Mouse (Mus musculus) megakaryocyte, embryonic 14.5 days (primary cell): ENCODE data around the gene Fam53a. TPM values are rescaled to one million over a fixed set of nuclear protein-coding genes. Genes with fewer than 3 reads are reported as not detected.

Experiments used
- H3K27me3 ChIP-seq: replicated peaks from 2 replicates; pipeline ENCODE3; 2012; ENCODE audit warnings: inconsistent platforms
- H3K36me3 ChIP-seq: replicated peaks from 2 replicates; pipeline ENCODE3; 2012; ENCODE audit warnings: low read length, inconsistent platforms, mixed read lengths
- H3K4me1 ChIP-seq: 2 replicates; pipeline ENCODE4 v1.6.1; 2012; ENCODE audit warnings: inconsistent platforms
- H3K4me3 ChIP-seq: replicated peaks from 2 replicates; pipeline ENCODE3; 2012; ENCODE audit warnings: moderate library complexity, mild to moderate bottlenecking, inconsistent platforms
- H3K9me3 ChIP-seq: 2 replicates; pipeline ENCODE4 v1.6.1; 2012; ENCODE audit warnings: inconsistent platforms
- FLI1 ChIP-seq: IDR thresholded peaks from 2 replicates; pipeline ENCODE4 v1.6.1; 2012; ENCODE audit warnings: low read length, inconsistent platforms, mixed read lengths
- GATA1 ChIP-seq: IDR thresholded peaks from 3 replicates; pipeline ENCODE4 v1.6.1; 2012; ENCODE audit warnings: mixed read lengths, low read length, inconsistent platforms, borderline replicate concordance
- polyA plus RNA-seq: library from polyadenylated mRNA; stranded (reverse); fragments of >175 nt; gene quantifications from 2 replicates; pipeline ENCODE4 v1.2.3, GENCODE M21; 2012; ENCODE audit warnings: low replicate concordance; ENCODE audit not compliant: insufficient read depth

The Fam53a gene
- 54.8 and 80.4 TPM in 2 replicates for polyA plus RNA-seq

DNA sequence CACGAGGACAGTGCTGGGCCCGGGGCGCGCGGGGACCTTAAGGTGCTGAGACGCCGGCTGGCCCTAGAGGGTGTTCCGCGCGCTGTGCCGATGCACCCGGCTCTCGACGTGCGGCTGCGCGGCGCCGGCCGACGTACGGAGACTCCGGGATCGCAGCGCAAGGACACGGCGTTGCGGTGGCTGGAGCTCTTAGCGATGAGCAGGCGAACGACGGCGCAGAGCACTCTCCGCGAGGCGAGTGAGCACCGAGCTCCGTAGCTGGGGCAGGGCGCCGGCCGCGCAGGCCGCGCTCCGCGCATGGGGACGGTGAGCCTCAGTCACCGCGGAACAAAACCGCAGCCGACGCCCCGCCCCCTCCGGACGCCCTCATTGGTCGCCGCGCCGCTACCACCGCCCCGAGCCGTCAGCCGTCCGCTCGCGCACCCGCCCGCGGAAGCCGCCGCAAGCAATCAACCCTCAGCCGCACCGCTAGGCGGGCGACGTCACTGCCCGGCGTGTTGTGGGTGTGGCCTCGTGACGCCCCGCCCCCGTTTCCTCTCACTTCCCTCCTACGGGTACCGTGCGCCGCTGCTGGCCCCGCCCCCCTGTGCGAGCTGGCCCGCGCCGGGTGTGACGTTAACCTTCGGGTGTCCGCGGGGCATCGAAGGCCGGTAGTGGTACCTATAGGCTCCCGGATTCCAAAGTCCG is at the start of gene Fam53a, which contains the start of gene Gm9903:
Gene Fam53a, minus strand, starts transcription at position 335 of the 687 bp plus-strand sequence.
Gene Gm9903, plus strand, starts transcription at position 625 of the 687 bp plus-strand sequence.
- TF ChIP-seq GATA1 (no peak), FLI1 (no peak)
- Histone ChIP-seq H3K4me1 (peaks cover 51% of the 10 kb centered on the region), H3K36me3 (peaks cover 15% of the 10 kb centered on the region), H3K27me3 (no peaks in the 10 kb centered on the region), H3K9me3 (no peaks in the 10 kb centered on the region), H3K4me3 (peak within 1 kb of the TSS; percentile 99)

DNA sequence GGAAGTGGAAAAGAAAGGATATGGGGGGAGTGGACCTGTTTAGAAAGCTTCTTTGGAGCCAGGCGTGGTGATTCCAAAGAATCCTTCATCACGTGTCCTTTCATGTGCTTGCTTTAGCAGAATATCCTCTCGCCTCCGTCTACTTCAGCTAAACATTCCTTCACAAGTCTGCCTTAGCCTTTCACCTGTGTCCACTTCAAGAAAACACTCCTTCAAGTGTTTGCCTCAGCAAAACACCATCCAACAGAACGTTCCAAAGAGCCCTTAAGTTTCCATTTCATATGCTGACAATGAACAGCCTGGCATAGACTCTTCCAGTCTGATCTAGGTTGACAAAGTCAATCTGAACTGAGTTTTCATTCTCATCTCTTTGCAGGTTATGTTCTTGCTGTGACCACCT is 48.8 kb upstream of the Fam53a start:
- Histone ChIP-seq H3K4me3 (no peak overlapping the region), H3K4me1 (peaks cover 82% of the 10 kb centered on the region), H3K9me3 (0 out of 2 replicates have a peak, but pooled peaks cover 5% of the 10 kb centered on the region), H3K36me3 (peaks cover 14% of the 10 kb centered on the region), H3K27me3 (no peaks in the 10 kb centered on the region)
- TF ChIP-seq GATA1 (no peak), FLI1 (no peak)

DNA sequence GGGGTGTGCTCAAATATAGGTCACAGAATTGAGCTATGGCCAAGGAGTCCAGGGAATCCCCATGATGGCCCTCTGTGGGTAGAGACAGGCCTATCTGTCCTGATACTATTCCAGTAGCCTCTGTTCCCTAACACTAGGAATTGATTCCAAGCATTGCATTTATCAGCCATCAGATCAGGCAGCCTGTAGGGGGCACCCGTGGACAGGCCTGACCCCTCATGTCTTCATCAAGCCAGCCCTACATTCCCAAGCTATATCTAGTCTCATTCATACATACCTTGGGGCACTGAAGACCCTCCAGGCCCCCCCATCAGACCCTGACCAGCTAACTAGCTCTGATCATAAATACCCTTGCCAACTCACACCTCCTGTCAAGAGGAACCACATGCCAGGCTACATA is 46.5 kb upstream of the Fam53a start:
- TF ChIP-seq FLI1 (no peak), GATA1 (no peak)
- Histone ChIP-seq H3K4me3 (no peak overlapping the region), H3K9me3 (no peaks in the 10 kb centered on the region), H3K27me3 (no peaks in the 10 kb centered on the region), H3K36me3 (peaks cover 36% of the 10 kb centered on the region), H3K4me1 (peaks cover 71% of the 10 kb centered on the region)

DNA sequence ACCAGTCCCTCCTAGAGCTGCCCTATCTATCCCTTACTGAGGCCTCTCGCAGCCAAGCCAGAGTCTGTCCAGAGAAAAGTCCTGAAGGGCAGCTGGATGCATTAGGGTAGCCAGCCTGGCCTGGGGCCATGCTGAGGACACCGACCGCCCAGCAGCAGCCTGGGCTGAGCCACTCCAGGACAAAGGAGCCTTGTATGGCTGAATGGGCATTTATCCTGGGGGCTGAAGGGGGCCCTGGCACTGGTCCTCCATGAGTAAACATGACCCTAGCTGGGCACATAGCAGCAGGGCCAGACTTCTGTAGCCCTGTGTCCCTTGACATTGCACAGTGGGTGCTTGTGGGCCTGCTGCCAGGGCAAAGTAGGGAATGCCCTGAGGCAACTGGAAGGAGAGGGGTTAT is 45.0 kb upstream of the Fam53a start:
- TF ChIP-seq FLI1 (no peak), GATA1 (no peak)
- H3K4me1 ChIP-seq: peaks cover 65% of the 10 kb centered on the region
- H3K36me3 ChIP-seq: peaks cover 51% of the 10 kb centered on the region
- no peaks in the 10 kb centered on the region for H3K27me3 ChIP-seq
- no peaks in the 10 kb centered on the region for H3K9me3 ChIP-seq
- no peak overlapping the region for H3K4me3 ChIP-seq

DNA sequence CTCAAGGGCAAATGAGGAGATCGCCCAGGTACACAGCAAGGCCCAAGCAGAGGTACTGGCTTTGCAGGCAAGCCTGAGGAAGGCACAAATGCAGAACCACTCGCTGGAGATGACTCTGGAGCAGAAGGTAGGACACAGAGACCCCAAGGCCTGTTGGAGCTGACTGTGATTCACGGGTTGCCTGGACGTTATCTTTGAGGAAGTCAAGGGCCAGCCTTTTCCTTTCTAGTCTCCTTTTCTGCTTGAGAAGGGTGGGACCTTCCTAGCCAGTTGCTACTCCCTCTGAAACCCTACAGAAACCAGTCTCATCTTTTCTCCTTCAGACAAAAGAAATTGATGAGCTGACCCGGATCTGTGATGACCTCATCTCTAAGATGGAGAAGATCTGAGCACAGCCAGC is 42.2 kb upstream of the Fam53a start:
- Histone ChIP-seq H3K4me1 (peaks cover 52% of the 10 kb centered on the region), H3K27me3 (no peaks in the 10 kb centered on the region), H3K36me3 (peaks cover 78% of the 10 kb centered on the region), H3K9me3 (no peaks in the 10 kb centered on the region), H3K4me3 (no peak overlapping the region)
- TF ChIP-seq FLI1 (no peak), GATA1 (no peak)

DNA sequence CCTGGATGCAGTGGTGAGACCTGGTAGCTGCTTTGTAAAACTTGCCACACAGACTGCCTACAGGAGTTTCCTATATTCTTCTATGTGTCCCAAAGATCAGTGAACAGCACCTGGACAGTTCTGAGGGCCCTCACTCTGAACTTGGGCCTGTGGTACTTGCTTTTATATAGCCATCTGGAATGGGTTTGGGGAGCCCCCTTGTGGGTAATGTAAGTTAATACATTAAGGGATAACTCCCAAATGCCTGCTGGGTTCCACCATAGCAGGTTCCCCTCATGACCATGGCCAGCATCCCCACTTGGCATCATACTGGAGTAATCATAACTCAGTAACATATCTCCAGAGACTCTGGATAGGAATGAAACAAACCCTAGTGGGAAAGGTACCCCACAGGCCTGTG is 38.8 kb upstream of the Fam53a start:
- TF ChIP-seq FLI1: no peak
- TF ChIP-seq GATA1: no peak
- no peak overlapping the region for H3K4me3 ChIP-seq

DNA sequence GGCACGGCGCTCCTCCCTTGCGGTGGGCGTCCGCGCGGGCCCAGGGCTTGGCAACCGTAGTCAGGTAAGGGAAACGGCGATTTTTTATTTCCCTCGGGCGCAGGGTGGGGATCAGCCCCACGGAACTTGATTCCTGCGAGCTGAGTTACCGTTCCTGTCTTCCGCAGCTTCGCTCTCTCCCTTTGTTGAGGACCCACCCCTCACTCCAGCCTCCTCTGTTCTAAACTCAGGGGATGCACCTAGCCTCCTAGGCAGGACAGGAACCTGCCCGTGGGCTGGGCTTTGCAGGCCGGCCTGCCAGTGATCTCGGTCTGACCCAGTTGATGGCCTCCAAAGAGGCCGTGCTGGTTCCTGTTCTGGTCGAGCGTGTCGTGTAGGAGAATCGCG is 29.2 kb upstream of the Fam53a start:
- no peaks in the 10 kb centered on the region for H3K27me3 ChIP-seq
- H3K36me3 ChIP-seq: peaks cover 56% of the 10 kb centered on the region
- no peak for TF ChIP-seq FLI1
- no peak for TF ChIP-seq GATA1
- peaks cover 64% of the 10 kb centered on the region for H3K4me1 ChIP-seq
- H3K4me3 ChIP-seq: peak overlapping the region; percentile 100
- H3K9me3 ChIP-seq: no peaks in the 10 kb centered on the region

More for the DNA sequence above, 38.8 kb upstream of the Fam53a start:
- H3K27me3 ChIP-seq: no peaks in the 10 kb centered on the region
- H3K9me3 ChIP-seq: no peaks in the 10 kb centered on the region
- peaks cover 93% of the 10 kb centered on the region for H3K36me3 ChIP-seq
- H3K4me1 ChIP-seq: peaks cover 21% of the 10 kb centered on the region

DNA sequence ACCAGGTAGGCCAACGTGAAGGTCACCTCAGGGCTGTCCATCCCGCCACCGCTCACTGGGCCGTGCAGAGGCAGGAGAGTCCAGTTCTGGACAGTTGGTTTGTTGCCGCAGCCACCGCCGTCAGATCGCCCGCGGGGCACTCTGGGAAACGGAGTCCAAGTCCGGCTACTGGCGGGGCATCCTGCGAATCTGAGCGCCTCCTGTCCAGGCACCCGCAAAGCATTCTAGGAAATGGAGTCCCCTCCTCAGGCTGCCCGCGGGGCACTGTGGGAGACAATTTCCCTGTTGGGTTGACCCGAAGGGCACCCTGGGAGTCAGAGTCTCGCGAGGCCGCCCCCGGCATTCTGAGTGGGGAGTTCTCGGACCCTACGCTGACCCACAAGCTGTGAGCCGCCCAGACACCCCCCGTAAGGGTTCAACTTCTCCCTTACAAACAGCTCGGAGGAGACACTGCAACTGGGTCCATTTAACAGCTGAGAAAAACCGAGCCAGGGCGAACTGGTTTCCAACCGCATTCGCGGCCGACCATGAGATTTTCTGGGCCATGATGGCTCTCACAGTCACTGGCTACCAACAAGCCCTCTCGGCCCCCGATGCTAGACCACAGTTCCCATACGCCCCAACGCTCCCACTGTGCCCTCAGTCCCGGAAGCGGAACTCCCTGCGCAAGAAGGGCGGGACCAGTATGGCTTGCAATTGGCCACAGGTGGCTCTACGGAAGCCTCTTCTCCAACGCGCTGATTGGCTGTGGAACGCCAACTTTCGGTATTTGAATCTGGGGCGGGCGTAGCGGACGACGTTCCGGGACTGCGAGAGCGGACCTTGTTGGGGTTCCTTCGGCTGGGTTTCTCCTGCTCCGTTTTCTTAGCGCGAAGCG is 28.6 kb upstream of the Fam53a start, which contains the start of the genes Tacc3 and Tmem129:
Gene Tacc3, plus strand, starts transcription at position 342 of the 877 bp plus-strand sequence.
Gene Tmem129, minus strand, starts transcription at position 630 of the 877 bp plus-strand sequence.
- H3K4me1 ChIP-seq: peaks cover 69% of the 10 kb centered on the region
- peaks cover 59% of the 10 kb centered on the region for H3K36me3 ChIP-seq
- TF ChIP-seq GATA1: no peak
- peak; percentile 60; the same call in 1 of the 2 replicates for TF ChIP-seq FLI1
- H3K27me3 ChIP-seq: no peaks in the 10 kb centered on the region
- H3K9me3 ChIP-seq: no peaks in the 10 kb centered on the region
- peak within 1 kb of the TSS; percentile 100 for H3K4me3 ChIP-seq

DNA sequence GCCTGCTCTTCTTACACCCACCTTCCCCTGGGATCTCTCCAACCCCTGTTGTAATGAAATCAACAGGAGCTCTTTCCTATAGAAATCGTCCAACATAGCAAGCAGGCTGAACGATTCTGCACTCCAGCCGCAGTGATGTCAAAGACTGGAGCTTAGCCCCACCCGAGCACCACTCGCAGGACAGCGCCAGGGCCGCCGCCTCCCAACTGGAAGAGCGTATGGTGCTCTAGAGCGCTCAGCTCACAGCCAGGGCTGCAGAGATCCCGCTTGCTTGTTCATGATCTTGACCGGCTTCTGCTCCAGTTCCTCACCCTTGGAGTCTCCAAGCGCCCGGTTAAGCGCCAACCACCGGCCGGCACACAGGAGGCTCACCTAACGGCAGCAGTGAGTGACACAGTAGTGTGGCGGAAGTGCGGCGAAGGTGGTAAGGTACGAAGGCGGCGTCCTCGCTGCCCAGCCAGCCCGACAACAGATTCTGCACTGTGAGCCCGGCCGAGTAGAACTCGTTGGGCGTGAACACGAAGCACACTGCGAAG is 27.9 kb upstream of the Fam53a start:
- Histone ChIP-seq H3K36me3 (peaks cover 53% of the 10 kb centered on the region), H3K4me3 (peak overlapping the region; percentile 100), H3K27me3 (no peaks in the 10 kb centered on the region), H3K9me3 (no peaks in the 10 kb centered on the region), H3K4me1 (peaks cover 75% of the 10 kb centered on the region)
- TF ChIP-seq GATA1: no peak
- TF ChIP-seq FLI1: no peak
